ENCODE assay signal across 13 mouse cellular contexts in the genomic region with DNA sequence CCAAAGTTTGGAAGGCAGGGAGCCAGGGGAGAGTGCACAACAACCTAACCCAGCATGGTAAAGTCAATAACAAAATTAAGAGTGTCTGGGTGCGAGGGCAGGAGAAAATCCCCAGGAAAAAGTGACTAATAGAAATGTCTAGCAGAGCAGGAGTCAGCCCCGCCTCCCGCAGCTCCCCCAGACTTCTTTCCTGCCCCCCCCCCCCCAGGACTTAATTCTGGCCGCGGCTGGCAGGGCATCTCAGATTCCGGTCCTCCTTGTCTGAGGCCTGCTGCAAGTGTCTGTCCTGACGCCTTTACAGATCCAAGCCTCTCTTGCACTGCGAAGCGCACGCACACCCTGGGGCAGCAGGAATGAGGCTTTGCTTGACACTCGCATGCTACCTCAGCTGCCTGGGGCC.
DNase-seq lines count a peak whose midpoint lies in the region; ATAC-seq and TF ChIP-seq lines count a peak whose summit lies in the region.
"Had no signal": no experiment of that assay in that cellular context is flagged by ENCODE, and none has a peak within 500 bp of the region (broad histone marks: within the 10 kb centered on the region; RNA-seq: fewer than 3 reads in every experiment).

No protein-coding gene starts in this region.

- DNase-seq in heart, postnatal 0 days (ENCODE audit: low spot score), result peak; percentile 21
- no peak for DNase-seq in heart, postnatal 10 days
- DNase-seq in neural tube, embryonic 10.5 days (ENCODE audit: extremely low spot score, low spot score), result peak; percentile 42
- no peak for DNase-seq in layer of hippocampus, adult 9-11 months
- no peak for DNase-seq in Muller cell, postnatal 12 days (ENCODE audit: inconsistent ontology term)
- DNase-seq: adrenal gland, postnatal 25 days; lung, postnatal 14 days; right cerebral cortex, postnatal 25 days had no signal

- 32% methylated on average over 11 of the region's 11 CpGs for WGBS in heart, postnatal 0 days
- 32% methylated on average over 11 of the region's 11 CpGs for WGBS in neural tube, embryonic 15.5 days
- WGBS in embryonic facial prominence, embryonic 13.5 days, result 6% methylated on average over 11 of the region's 11 CpGs
- 23% methylated on average over 11 of the region's 11 CpGs for WGBS in stomach, embryonic 16.5 days

- H3K36me3 ChIP-seq in heart, postnatal 0 days (replicated peaks; ENCODE audit: control insufficient read depth, insufficient read depth, low read length), result no peaks in the 10 kb centered on the region
- no peaks in the 10 kb centered on the region for H3K36me3 ChIP-seq in neural tube, embryonic 15.5 days
- H3K36me3 ChIP-seq in embryonic facial prominence, embryonic 13.5 days, result no peaks in the 10 kb centered on the region
- no peaks in the 10 kb centered on the region for H3K36me3 ChIP-seq in stomach, embryonic 16.5 days (ENCODE audit: control insufficient read depth, insufficient read depth, low read length)

- H3K27me3 ChIP-seq in heart, postnatal 0 days (ENCODE audit: control insufficient read depth, insufficient read depth, low read length), result no peaks in the 10 kb centered on the region
- no peaks in the 10 kb centered on the region for H3K27me3 ChIP-seq in neural tube, embryonic 15.5 days (replicated peaks)
- H3K27me3 ChIP-seq in embryonic facial prominence, embryonic 13.5 days, result no peaks in the 10 kb centered on the region
- no peaks in the 10 kb centered on the region for H3K27me3 ChIP-seq in stomach, embryonic 16.5 days (ENCODE audit: control insufficient read depth, insufficient read depth, low read length)
- H3K27me3 ChIP-seq: CH12.LX had no signal

- no peak for ATAC-seq in heart, postnatal 0 days (ENCODE audit: insufficient read depth, low read depth)
- ATAC-seq in neural tube, embryonic 15.5 days (ENCODE audit: low FRiP score), result no peak
- no peak for ATAC-seq in embryonic facial prominence, embryonic 13.5 days (ENCODE audit: insufficient number of reproducible peaks, insufficient read depth, low FRiP score, low TSS enrichment, low read depth)
- peak; percentile 12; the same call in 1 of the 2 replicates for ATAC-seq in stomach, embryonic 16.5 days (ENCODE audit: insufficient read depth, low FRiP score)
- ATAC-seq: inflammation-experienced regulatory T-cells, adult 6 months had no signal

- no peaks in the 10 kb centered on the region for H3K9me3 ChIP-seq in heart, postnatal 0 days (replicated peaks; ENCODE audit: control insufficient read depth, low read length)
- no peaks in the 10 kb centered on the region for H3K9me3 ChIP-seq in neural tube, embryonic 15.5 days (replicated peaks)
- no peaks in the 10 kb centered on the region for H3K9me3 ChIP-seq in embryonic facial prominence, embryonic 13.5 days
- no peaks in the 10 kb centered on the region for H3K9me3 ChIP-seq in stomach, embryonic 16.5 days (replicated peaks; ENCODE audit: control insufficient read depth, low read length)

- no peak overlapping the region for H3K4me3 ChIP-seq in heart, postnatal 0 days (ENCODE audit: low read depth, low read length)
- no peak overlapping the region for H3K4me3 ChIP-seq in neural tube, embryonic 15.5 days (replicated peaks)
- H3K4me3 ChIP-seq in embryonic facial prominence, embryonic 13.5 days, result no peak overlapping the region
- H3K4me3 ChIP-seq in stomach, embryonic 16.5 days (replicated peaks; ENCODE audit: low read length), result no peak overlapping the region

- no peaks in the 10 kb centered on the region for H3K4me1 ChIP-seq in heart, postnatal 0 days (ENCODE audit: control insufficient read depth, insufficient read depth)
- peaks cover 28% of the 10 kb centered on the region; the same call in 1 of the 2 replicates for H3K4me1 ChIP-seq in neural tube, embryonic 15.5 days
- peaks cover 48% of the 10 kb centered on the region for H3K4me1 ChIP-seq in embryonic facial prominence, embryonic 13.5 days
- peaks cover 9% of the 10 kb centered on the region; the same call in 1 of the 2 replicates for H3K4me1 ChIP-seq in stomach, embryonic 16.5 days (ENCODE audit: control insufficient read depth, insufficient read depth, low read length)

- H3K4me2 ChIP-seq in heart, postnatal 0 days (ENCODE audit: low read depth, low read length), result no peak overlapping the region
- no peak overlapping the region for H3K4me2 ChIP-seq in neural tube, embryonic 15.5 days
- H3K4me2 ChIP-seq in embryonic facial prominence, embryonic 13.5 days, result peak overlapping the region; percentile 26
- no peak overlapping the region for H3K4me2 ChIP-seq in stomach, embryonic 16.5 days (ENCODE audit: low read depth, low read length)

- TF ChIP-seq CTCF in heart, postnatal 0 days (IDR thresholded peaks at IDR 0.05; ENCODE audit: low read depth), result no peak

- H3K27ac ChIP-seq in heart, postnatal 0 days (ENCODE audit: low read depth), result no peak overlapping the region
- H3K27ac ChIP-seq in neural tube, embryonic 15.5 days (replicated peaks), result no peak overlapping the region
- H3K27ac ChIP-seq in embryonic facial prominence, embryonic 13.5 days, result peak overlapping the region; percentile 82
- H3K27ac ChIP-seq in stomach, embryonic 16.5 days (ENCODE audit: low read length), result no peak overlapping the region

- TF ChIP-seq EP300 in heart, postnatal 0 days (IDR thresholded peaks at IDR 0.05; ENCODE audit: low read depth), result no peak

- no peak overlapping the region for H3K9ac ChIP-seq in heart, postnatal 0 days (replicated peaks; ENCODE audit: low read depth, low read length)
- H3K9ac ChIP-seq in neural tube, embryonic 15.5 days (replicated peaks), result no peak overlapping the region
- H3K9ac ChIP-seq in embryonic facial prominence, embryonic 13.5 days, result no peak overlapping the region
- H3K9ac ChIP-seq in stomach, embryonic 16.5 days (ENCODE audit: low read length), result no peak overlapping the region

- intact Hi-C loops in heart, postnatal 10 days (cut with DNase I), result loop anchor here (5.0 kb wide), 1 partner anchor 121 kb away; a partner anchor contains a TSS

Comparison
In these comparisons a context has a peak if more than half of its experiments do, and no peak if none do; other contexts are left out.
1. DNase-seq: peak in heart, postnatal 0 days (single experiment) and neural tube, embryonic 10.5 days (single experiment); none in heart, postnatal 10 days (0 of 2), layer of hippocampus, adult 9-11 months (single experiment) and Muller cell, postnatal 12 days (single experiment).